Mouse (Mus musculus): ENCODE results near the gene Pdgfb.

- no peak for TF ChIP-seq CTCF (IDR thresholded peaks at IDR 0.05; ENCODE audit: extremely low read depth, insufficient read depth, insufficient read length, insufficient replicate concordance)
- TF ChIP-seq POLR2A (IDR thresholded peaks at IDR 0.05; ENCODE audit: low read depth, low read length) = no peak
These were observed 23.3 kb upstream of the Pdgfb start for GRCm38 (mm10) chr15:80038110-80038391.

Data from spleen, adult 2 months (tissue).